Mouse (Mus musculus): Measurements from ENCODE around the gene 2010005H15Rik. TPM values are rescaled to one million over a fixed set of nuclear protein-coding genes. Genes with fewer than 3 reads are reported as not detected.
"Not testable (repeated sequence)": the region's sequence is repeated elsewhere in the genome, so short reads cannot be mapped to it uniquely, and the experiment has no call there.

2010005H15Rik gene
- total RNA-seq (2015) (1.1 TPM in 1 of 2 replicates, not detected in the other), total RNA-seq (2017) (not detected in 2 replicates)

DNA sequence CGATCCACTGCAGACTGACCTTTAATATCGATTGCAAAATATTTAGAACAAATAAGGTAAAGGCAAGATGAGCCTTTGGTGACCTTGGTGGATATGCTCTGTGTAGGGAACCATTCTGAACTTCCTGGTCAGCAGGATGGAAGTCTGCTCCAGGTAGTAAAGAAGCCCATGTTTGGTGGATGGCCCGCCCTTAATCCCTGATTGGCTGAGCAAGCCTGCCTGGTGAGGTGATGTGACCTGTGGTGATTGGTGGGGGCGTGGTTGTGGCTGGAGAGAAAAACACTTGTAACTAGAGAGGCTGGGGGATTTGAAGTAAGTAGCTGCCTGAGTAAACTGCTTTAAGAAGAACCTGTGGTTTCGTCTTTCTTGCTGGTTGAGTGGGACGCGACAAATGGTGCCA lies at the start of gene 2010005H15Rik:
TSS of gene 2010005H15Rik (plus strand) at position 301 of the 400 bp plus-strand sequence.
- ATAC-seq (ENCODE audit: poor library complexity, severe bottlenecking), result not testable (repeated sequence)

DNA sequence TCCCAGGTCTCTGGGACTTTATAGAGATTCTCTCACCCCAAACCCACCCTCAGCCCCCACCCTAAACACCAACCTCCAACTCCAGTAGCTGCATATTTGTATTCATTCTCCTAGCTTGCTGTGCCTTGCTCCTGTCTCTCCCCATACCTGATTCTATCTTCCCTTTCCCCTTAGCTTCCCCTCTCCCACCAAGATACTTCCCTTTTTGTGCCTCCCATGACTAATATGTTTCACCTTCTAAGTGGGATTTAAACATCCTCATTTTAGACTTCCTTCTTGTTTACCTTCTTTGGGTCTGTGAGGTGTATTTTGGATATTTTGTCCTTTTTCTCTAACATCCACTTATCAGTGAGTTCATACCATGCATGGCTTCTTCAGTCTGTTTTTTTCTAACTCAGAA lies 45.2 kb upstream of the 2010005H15Rik start:
- peak; percentile 59 for ATAC-seq (ENCODE audit: poor library complexity, severe bottlenecking)

DNA sequence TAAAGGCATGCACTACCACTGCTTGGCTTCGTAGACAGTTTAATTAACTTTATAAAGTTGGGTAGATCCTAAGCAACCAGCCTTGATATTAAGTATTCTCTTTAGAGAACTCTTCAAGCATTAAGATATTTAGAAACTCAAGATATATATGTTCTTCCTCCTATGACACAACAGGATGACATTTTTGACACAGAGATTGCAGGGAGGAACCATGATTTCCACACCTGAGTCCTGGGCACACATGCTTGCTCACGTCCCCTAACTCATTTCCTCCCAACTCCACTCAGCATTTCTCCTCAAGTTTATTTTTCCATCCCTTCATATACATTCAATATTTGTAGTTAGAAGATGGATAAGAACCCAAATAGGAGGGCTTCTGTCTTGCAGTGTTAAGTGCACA lies 41.4 kb upstream of the 2010005H15Rik start:
- ATAC-seq (ENCODE audit: poor library complexity, severe bottlenecking), result peak; percentile 86

DNA sequence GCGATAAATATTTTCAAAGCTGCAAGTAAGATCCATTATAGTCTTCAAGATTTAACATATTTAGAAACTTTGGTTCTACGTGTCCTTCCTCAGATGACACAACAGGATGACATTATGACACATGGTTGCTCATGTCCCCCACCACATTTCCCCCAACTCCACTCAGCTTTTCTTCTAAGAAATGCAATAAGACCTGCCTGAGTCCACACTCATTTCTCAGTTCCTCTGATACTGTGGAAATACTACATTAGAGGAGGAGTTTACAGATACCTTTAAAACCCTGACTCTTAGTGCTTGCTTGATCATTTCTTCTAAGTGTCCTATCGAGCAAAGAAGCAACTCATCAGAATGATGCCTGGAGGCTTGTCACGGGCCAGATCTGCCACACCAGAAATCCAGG lies 37.4 kb upstream of the 2010005H15Rik start, which contains the start of gene Gm5483:
TSS of gene Gm5483 (plus strand) at position 301 of the 400 bp plus-strand sequence.
- peak; percentile 45 for ATAC-seq (ENCODE audit: poor library complexity, severe bottlenecking)

DNA sequence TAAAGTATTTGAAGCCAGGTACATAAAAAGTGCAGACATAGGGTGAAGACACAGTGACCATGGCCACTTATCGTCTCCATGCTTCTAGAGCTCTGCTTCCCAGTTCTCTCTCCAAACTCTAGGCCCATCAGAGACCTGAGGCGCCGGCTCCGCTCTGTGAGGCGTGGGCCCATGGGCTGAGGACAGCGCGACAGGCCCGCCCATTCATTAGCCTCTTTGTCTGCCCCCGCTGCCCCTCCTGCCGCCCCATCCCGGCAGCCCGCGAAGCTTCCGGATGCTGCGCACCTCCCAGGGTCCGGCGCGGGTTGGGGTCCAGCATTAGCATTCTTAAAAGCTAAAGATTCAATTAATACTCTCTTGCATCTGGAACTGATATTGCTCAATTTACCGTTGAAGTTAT lies 22.0 kb upstream of the 2010005H15Rik start:
- no peak for ATAC-seq (ENCODE audit: poor library complexity, severe bottlenecking)

DNA sequence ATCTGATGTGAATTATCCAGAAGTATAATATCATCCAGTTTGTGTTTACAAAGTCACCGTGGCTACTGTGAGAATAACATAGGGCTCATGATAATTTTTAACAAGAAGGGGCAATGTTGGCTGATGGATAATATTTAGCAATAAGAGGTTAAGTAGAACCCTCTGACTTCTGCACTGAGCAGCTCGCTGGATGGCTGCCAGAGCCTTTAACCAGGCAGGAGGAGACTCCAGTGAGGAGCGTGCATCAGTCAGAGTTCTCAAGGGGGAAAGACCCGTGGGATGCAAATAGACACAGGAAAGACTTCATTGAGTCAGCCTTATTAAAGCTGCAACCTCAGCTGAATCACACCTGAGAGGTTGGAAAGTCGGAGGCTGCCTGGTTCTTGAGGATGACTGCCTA lies 17.4 kb upstream of the 2010005H15Rik start:
- ATAC-seq (ENCODE audit: poor library complexity, severe bottlenecking), result no peak

DNA sequence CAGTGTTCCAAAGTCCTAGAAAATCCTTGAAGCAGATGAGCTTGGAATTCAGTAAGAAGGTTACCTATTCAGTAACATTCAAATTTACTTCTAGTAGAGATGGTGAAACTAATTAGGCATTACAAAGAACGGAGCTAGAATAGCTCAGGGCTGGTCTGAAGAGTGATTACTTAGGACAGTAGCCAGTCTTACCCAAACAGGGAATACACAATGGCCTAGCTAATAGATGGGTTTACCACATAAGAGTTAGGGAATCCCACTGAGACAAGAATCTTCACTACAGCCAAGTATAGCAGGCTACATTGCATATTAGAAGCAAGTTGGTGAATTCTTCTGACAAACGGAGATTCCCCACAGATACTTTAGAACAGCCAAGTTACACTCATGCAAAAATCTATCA lies 15.6 kb upstream of the 2010005H15Rik start:
- not testable (repeated sequence) for ATAC-seq (ENCODE audit: poor library complexity, severe bottlenecking)

DNA sequence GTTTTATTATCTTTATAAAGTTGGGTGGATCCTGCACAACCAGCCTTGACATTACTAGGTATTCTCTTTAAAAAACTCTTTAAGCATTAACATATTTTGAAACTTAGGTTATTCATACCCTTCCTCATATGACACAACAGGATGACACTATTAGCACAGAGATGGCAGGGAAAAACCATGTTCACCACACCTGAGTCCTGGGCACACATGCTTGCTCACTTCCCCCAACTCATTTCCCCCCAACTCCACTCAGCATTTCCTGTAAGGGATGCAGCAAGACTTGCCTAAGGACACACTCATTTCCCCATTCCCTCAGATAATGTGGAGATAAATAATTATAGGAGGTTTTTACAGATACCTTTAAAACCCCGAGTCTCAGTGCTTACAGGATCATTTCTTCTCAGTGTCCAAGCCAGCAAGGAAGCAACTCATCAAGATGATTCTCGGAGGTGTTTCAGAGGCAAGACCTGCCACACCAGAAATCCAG lies 11.3 kb upstream of the 2010005H15Rik start, which contains the start of gene Gm5416:
TSS of gene Gm5416 (plus strand) at position 437 of the 487 bp plus-strand sequence.
- ATAC-seq (ENCODE audit: poor library complexity, severe bottlenecking), result no peak

DNA sequence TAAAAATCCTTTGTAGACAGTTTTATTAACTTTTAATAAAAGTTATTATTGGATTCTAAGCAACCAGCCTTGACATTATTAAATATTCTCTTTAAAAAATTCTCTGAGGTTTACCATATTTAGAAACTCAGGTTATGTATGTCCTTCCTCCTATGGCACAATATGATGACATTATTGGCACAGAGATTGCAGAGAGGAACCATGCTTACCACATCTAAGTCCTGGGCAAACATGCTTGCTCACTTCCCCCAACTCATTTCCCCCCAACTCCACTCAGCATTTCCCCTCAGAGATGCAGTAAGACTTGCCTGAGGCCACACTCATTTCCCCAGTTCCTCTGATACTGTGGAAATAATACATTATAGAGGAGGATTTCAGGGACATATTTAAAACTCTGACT lies 39.3 kb downstream of the 2010005H15Rik start:
- peak; percentile 63 for ATAC-seq (ENCODE audit: poor library complexity, severe bottlenecking)

DNA sequence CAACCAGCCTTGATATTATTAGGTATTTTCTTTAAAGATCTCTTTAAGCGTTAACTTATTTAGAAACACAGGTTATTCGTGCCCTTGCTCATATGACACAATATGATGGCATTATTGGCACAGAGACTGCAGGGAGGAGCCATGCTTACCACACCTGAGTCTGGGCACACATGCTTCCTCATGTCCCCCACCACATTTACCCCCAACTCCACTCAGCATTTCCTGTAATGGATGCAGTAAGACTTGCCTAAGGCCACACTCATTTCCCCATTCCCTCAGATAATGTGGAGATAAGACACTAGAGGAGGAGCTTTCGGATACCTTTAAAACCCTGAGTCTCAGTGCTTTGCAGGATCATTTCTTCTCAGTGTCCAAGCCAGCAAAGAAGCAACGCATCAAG lies 55.5 kb downstream of the 2010005H15Rik start, which contains the start of gene Stfa1:
TSS of gene Stfa1 (plus strand) at position 156 of the 400 bp plus-strand sequence.
- ATAC-seq (ENCODE audit: poor library complexity, severe bottlenecking), result peak; percentile 47

DNA sequence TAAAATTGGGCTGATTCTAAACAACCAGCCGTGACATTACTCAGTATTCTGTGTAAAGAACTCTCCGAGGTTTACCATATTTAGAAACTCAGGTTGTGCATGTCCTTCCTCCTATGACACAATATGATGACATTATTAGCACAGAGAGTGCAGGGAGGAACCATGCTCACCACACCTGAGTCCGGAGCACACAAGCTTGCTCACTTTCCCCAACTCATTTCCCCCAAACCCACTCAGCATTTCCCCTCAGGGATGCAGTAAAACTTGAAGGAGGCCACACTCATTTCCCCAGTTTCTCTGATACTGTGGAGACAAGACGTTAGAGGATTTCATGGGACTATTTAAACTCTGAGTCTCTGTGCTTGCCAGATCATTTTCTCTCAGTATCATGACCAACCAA lies 67.9 kb downstream of the 2010005H15Rik start:
- ATAC-seq (ENCODE audit: poor library complexity, severe bottlenecking), result peak; percentile 69

Other genes starting within 250 kb of the 2010005H15Rik start
- 36.0 and 39.1 TPM in 2 replicates for gene Kpna1, start 242.7 kb upstream of the 2010005H15Rik start, total RNA-seq (2015)
- gene Kpna1, start 242.7 kb upstream of the 2010005H15Rik start, total RNA-seq (2017), result 29.4 and 31.9 TPM in 2 replicates
- 5.5 and 6.9 TPM in 2 replicates for gene Wdr5b, start 180.3 kb upstream of the 2010005H15Rik start, total RNA-seq (2015)
- gene Wdr5b, start 180.3 kb upstream of the 2010005H15Rik start, total RNA-seq (2017), result 11.7 and 12.0 TPM in 2 replicates
- 42.3 and 54.9 TPM in 2 replicates for gene Fam162a, start 149.9 kb upstream of the 2010005H15Rik start, total RNA-seq (2015)
- gene Fam162a, start 149.9 kb upstream of the 2010005H15Rik start, total RNA-seq (2017), result 32.4 and 33.1 TPM in 2 replicates
- 24.1 and 29.0 TPM in 2 replicates for gene Ccdc58, start 149.8 kb upstream of the 2010005H15Rik start, total RNA-seq (2015)
- 26.9 and 31.5 TPM in 2 replicates for gene Ccdc58, start 149.8 kb upstream of the 2010005H15Rik start, total RNA-seq (2017)
- gene Csta1, start 90.2 kb upstream of the 2010005H15Rik start, total RNA-seq (2015), result not detected in 2 replicates
- gene Csta1, start 90.2 kb upstream of the 2010005H15Rik start, total RNA-seq (2017), result not detected in 2 replicates
- gene Stfa2l1, start 64.7 kb upstream of the 2010005H15Rik start, total RNA-seq (2015), result 187 and 247 TPM in 2 replicates
- 52.8 and 60.3 TPM in 2 replicates for gene Stfa2l1, start 64.7 kb upstream of the 2010005H15Rik start, total RNA-seq (2017)
- 135 and 136 TPM in 2 replicates for gene Gm5483, start 37.3 kb upstream of the 2010005H15Rik start, total RNA-seq (2015)
- 136 and 159 TPM in 2 replicates for gene Gm5483, start 37.3 kb upstream of the 2010005H15Rik start, total RNA-seq (2017)
- 1.0 TPM in 1 of 2 replicates, not detected in the other for gene Gm5416, start 11.1 kb upstream of the 2010005H15Rik start, total RNA-seq (2015)
- gene Gm5416, start 11.1 kb upstream of the 2010005H15Rik start, total RNA-seq (2017), result not detected in 2 replicates
- 15.0 and 16.9 TPM in 2 replicates for gene Stfa1, start 55.5 kb downstream of the 2010005H15Rik start, total RNA-seq (2015)
- gene Stfa1, start 55.5 kb downstream of the 2010005H15Rik start, total RNA-seq (2017), result 6.9 and 10.9 TPM in 2 replicates
- gene BC117090, start 112.9 kb downstream of the 2010005H15Rik start, total RNA-seq (2015), result 0.78 TPM in 1 of 2 replicates, not detected in the other
- not detected in 2 replicates for gene BC117090, start 112.9 kb downstream of the 2010005H15Rik start, total RNA-seq (2017)
- gene BC100530, start 146.3 kb downstream of the 2010005H15Rik start, total RNA-seq (2015), result 7.3 and 16.5 TPM in 2 replicates
- 5.6 and 6.5 TPM in 2 replicates for gene BC100530, start 146.3 kb downstream of the 2010005H15Rik start, total RNA-seq (2017)
- gene Stfa2, start 187.0 kb downstream of the 2010005H15Rik start, total RNA-seq (2015), result 21.8 and 22.7 TPM in 2 replicates
- 1.8 and 7.9 TPM in 2 replicates for gene Stfa2, start 187.0 kb downstream of the 2010005H15Rik start, total RNA-seq (2017)
- 15.1 and 18.2 TPM in 2 replicates for gene Stfa3, start 233.9 kb downstream of the 2010005H15Rik start, total RNA-seq (2015)
- gene Stfa3, start 233.9 kb downstream of the 2010005H15Rik start, total RNA-seq (2017), result 14.5 and 18.9 TPM in 2 replicates

Measured in megakaryocyte, adult 5-6 weeks (primary cell).